Mouse (Mus musculus) hindbrain, embryonic 12.5 days (tissue): ENCODE results near the gene Ophn1. TPM values are rescaled to one million over a fixed set of nuclear protein-coding genes. Genes with fewer than 3 reads are reported as not detected.
A peak's percentile ranks its signal among the peaks of the same experiment; 100 is the strongest.

Experiments used
- ATAC-seq: fragments of 200-750 bp; cut with Nextera tagmentation; 2 replicates; pipeline ENCODE4 v1.8.0; 2017; ENCODE audit warnings: moderate TSS enrichment; ENCODE audit not compliant: low FRiP score
- H3K27ac ChIP-seq: fragments of 300-500 bp; sonication (generic); 2 replicates; pipeline ENCODE4 v1.5.1; 2016; ENCODE audit warnings: mild to moderate bottlenecking
- H3K27me3 ChIP-seq: fragments of 300-500 bp; sonication (generic); 2 replicates; pipeline ENCODE4 v1.6.1; 2016; ENCODE audit warnings: mild to moderate bottlenecking
- H3K36me3 ChIP-seq: fragments of 300-500 bp; sonication (generic); 2 replicates; pipeline ENCODE4 v1.6.1; 2016; ENCODE audit warnings: mild to moderate bottlenecking
- H3K4me1 ChIP-seq: fragments of 300-500 bp; sonication (generic); 2 replicates; pipeline ENCODE4 v1.6.1; 2016
- H3K4me2 ChIP-seq: fragments of 300-500 bp; sonication (generic); replicated peaks from 2 replicates; pipeline ENCODE4 v1.6.1; 2016; ENCODE audit warnings: mild to moderate bottlenecking
- H3K4me3 ChIP-seq: fragments of 300-500 bp; sonication (generic); 2 replicates; pipeline ENCODE4 v1.5.1; 2016; ENCODE audit warnings: mild to moderate bottlenecking
- H3K9ac ChIP-seq: fragments of 300-500 bp; sonication (generic); 2 replicates; pipeline ENCODE4 v1.6.1; 2016; ENCODE audit warnings: mild to moderate bottlenecking, moderate library complexity
- H3K9me3 ChIP-seq: fragments of 300-500 bp; sonication (generic); replicated peaks from 2 replicates; pipeline ENCODE4 v1.6.1; 2016; ENCODE audit warnings: mild to moderate bottlenecking
- WGBS: fragments of 180-500 bp; shearing (Covaris S2); methylation state at CpG from one replicate; pipeline ENCODE4 v1.1.7; 2016; 5-methylcytosine and 5-hydroxymethylcytosine counted together
- polyA plus RNA-seq: library from polyadenylated mRNA; unstranded; fragments of >200 nt; fragmentation: Nextera tagmentation; extraction: Ambion mirVana; gene quantifications from 2 replicates; pipeline ENCODE4 v1.2.1, GENCODE M21; 2016

Gene Ophn1
- 31.1 and 38.1 TPM in 2 replicates for polyA plus RNA-seq

- H3K27me3 ChIP-seq: peaks cover 20% of the 10 kb centered on the region
- peak; percentile 94 for ATAC-seq
- H3K4me1 ChIP-seq: no peaks in the 10 kb centered on the region; the same call in 1 of the 2 replicates
- H3K36me3 ChIP-seq: no peaks in the 10 kb centered on the region
- H3K27ac ChIP-seq: peak within 1 kb of the TSS; percentile 85
- no peaks in the 10 kb centered on the region for H3K9me3 ChIP-seq
- peak within 1 kb of the TSS; percentile 51 for H3K4me3 ChIP-seq
- H3K4me2 ChIP-seq: peak within 1 kb of the TSS; percentile 50
- H3K9ac ChIP-seq: peak within 1 kb of the TSS; percentile 69
- 16% methylated on average over 48 of the region's 48 CpGs for WGBS
These were observed at the start of gene Ophn1 for GRCm38 (mm10) chrX:98890406-98891116. TSS of gene Ophn1 (minus strand) at chrX:98891025.

- Histone ChIP-seq H3K27me3 (no peaks in the 10 kb centered on the region), H3K4me2 (peak overlapping the region; percentile 57), H3K36me3 (no peaks in the 10 kb centered on the region), H3K4me3 (peak overlapping the region; percentile 55), H3K9me3 (no peaks in the 10 kb centered on the region), H3K27ac (peak overlapping the region; percentile 92), H3K9ac (peak overlapping the region; percentile 66), H3K4me1 (peaks cover 5% of the 10 kb centered on the region; the same call in 1 of the 2 replicates)
- peak; percentile 91 for ATAC-seq
- 19% methylated on average over 57 of the region's 57 CpGs for WGBS
These were observed 46.9 kb upstream of the Ophn1 start for GRCm38 (mm10) chrX:98937555-98938294.

- Histone ChIP-seq H3K36me3 (no peaks in the 10 kb centered on the region), H3K4me1 (peaks cover 5% of the 10 kb centered on the region; the same call in 1 of the 2 replicates), H3K4me3 (peak overlapping the region; percentile 55), H3K9ac (peak overlapping the region; percentile 66), H3K9me3 (no peaks in the 10 kb centered on the region), H3K4me2 (peak overlapping the region; percentile 51), H3K27ac (peak overlapping the region; percentile 92), H3K27me3 (no peaks in the 10 kb centered on the region)
- peak; percentile 93 for ATAC-seq
- 26% methylated on average over 66 of the region's 66 CpGs for WGBS
These were observed 46.1 kb upstream of the Ophn1 start for GRCm38 (mm10) chrX:98936707-98937554.

- H3K9me3 ChIP-seq: no peaks in the 10 kb centered on the region
- no peak for ATAC-seq
- H3K4me3 ChIP-seq: peak within 1 kb of the TSS; percentile 55
- peak within 1 kb of the TSS; percentile 51 for H3K4me2 ChIP-seq
- peak within 1 kb of the TSS; percentile 66 for H3K9ac ChIP-seq
- H3K27me3 ChIP-seq: no peaks in the 10 kb centered on the region
- WGBS: 64% methylated on average over 3 of the region's 3 CpGs
- no peaks in the 10 kb centered on the region for H3K36me3 ChIP-seq
- peak within 1 kb of the TSS; percentile 92 for H3K27ac ChIP-seq
- peaks cover 5% of the 10 kb centered on the region; the same call in 1 of the 2 replicates for H3K4me1 ChIP-seq
These were observed 45.3 kb upstream of the Ophn1 start, which contains the start of gene Yipf6 for GRCm38 (mm10) chrX:98936101-98936500. TSS of gene Yipf6 (plus strand) at chrX:98936316.

- Histone ChIP-seq H3K27ac (no peak overlapping the region), H3K9me3 (no peaks in the 10 kb centered on the region), H3K4me3 (no peak overlapping the region), H3K4me1 (no peaks in the 10 kb centered on the region), H3K4me2 (no peak overlapping the region), H3K27me3 (no peaks in the 10 kb centered on the region), H3K36me3 (no peaks in the 10 kb centered on the region), H3K9ac (no peak overlapping the region)
- WGBS: 23% methylated on average over 6 of the region's 6 CpGs
- no peak for ATAC-seq
These were observed 28.6 kb upstream of the Ophn1 start for GRCm38 (mm10) chrX:98919423-98919822.

GRCm38 (mm10) chrX:98908910-98909309 lies 18.1 kb upstream of the Ophn1 start:
- no peak for ATAC-seq
- Histone ChIP-seq H3K4me3 (no peak overlapping the region), H3K27me3 (no peaks in the 10 kb centered on the region), H3K27ac (no peak overlapping the region), H3K36me3 (no peaks in the 10 kb centered on the region), H3K9me3 (no peaks in the 10 kb centered on the region), H3K9ac (no peak overlapping the region), H3K4me2 (no peak overlapping the region), H3K4me1 (no peaks in the 10 kb centered on the region)
- 44% methylated on average over 1 of the region's 1 CpGs for WGBS

- Histone ChIP-seq H3K4me2 (no peak overlapping the region), H3K27ac (no peak overlapping the region), H3K9ac (no peak overlapping the region), H3K36me3 (no peaks in the 10 kb centered on the region), H3K27me3 (no peaks in the 10 kb centered on the region), H3K4me3 (no peak overlapping the region), H3K4me1 (no peaks in the 10 kb centered on the region), H3K9me3 (no peaks in the 10 kb centered on the region)
- no peak for ATAC-seq
- 91% methylated on average over 6 of the region's 6 CpGs for WGBS
These were observed 13.4 kb upstream of the Ophn1 start for GRCm38 (mm10) chrX:98904226-98904625.

- no peak overlapping the region for H3K4me3 ChIP-seq
- no peaks in the 10 kb centered on the region for H3K9me3 ChIP-seq
- no peaks in the 10 kb centered on the region for H3K36me3 ChIP-seq
- H3K27me3 ChIP-seq: no peaks in the 10 kb centered on the region
- H3K4me2 ChIP-seq: no peak overlapping the region
- WGBS: 84% methylated on average over 3 of the region's 3 CpGs
- no peak for ATAC-seq
- no peak overlapping the region for H3K9ac ChIP-seq
- H3K4me1 ChIP-seq: no peaks in the 10 kb centered on the region
- H3K27ac ChIP-seq: no peak overlapping the region
These were observed 7.5 kb upstream of the Ophn1 start for GRCm38 (mm10) chrX:98898307-98898706.

- Histone ChIP-seq H3K9ac (peak overlapping the region; percentile 69), H3K4me1 (no peaks in the 10 kb centered on the region; the same call in 1 of the 2 replicates), H3K27me3 (peaks cover 20% of the 10 kb centered on the region), H3K4me3 (peak overlapping the region; percentile 51), H3K9me3 (no peaks in the 10 kb centered on the region), H3K27ac (peak overlapping the region; percentile 85), H3K4me2 (peak overlapping the region; percentile 50), H3K36me3 (no peaks in the 10 kb centered on the region)
- ATAC-seq: peak; percentile 64; the same call in 1 of the 2 replicates
- 20% methylated on average over 14 of the region's 14 CpGs for WGBS
These were observed 786 bp downstream of the Ophn1 start for GRCm38 (mm10) chrX:98890072-98890405.

GRCm38 (mm10) chrX:98881983-98882382 lies 8.8 kb downstream of the Ophn1 start:
- WGBS: 86% methylated on average over 2 of the region's 2 CpGs
- Histone ChIP-seq H3K9ac (no peak overlapping the region), H3K27ac (no peak overlapping the region), H3K4me1 (no peaks in the 10 kb centered on the region), H3K4me3 (no peak overlapping the region), H3K27me3 (peaks cover 4% of the 10 kb centered on the region; the same call in 1 of the 2 replicates), H3K36me3 (no peaks in the 10 kb centered on the region), H3K9me3 (no peaks in the 10 kb centered on the region), H3K4me2 (no peak overlapping the region)
- no peak for ATAC-seq

GRCm38 (mm10) chrX:98881085-98881484 lies 9.7 kb downstream of the Ophn1 start:
- Histone ChIP-seq H3K27ac (no peak overlapping the region), H3K4me1 (no peaks in the 10 kb centered on the region)
- 89% methylated on average over 2 of the region's 2 CpGs for WGBS

GRCm38 (mm10) chrX:98880314-98880713 lies 10.5 kb downstream of the Ophn1 start:
- WGBS: 94% methylated on average over 6 of the region's 6 CpGs
- Histone ChIP-seq H3K9ac (no peak overlapping the region), H3K36me3 (no peaks in the 10 kb centered on the region), H3K27me3 (peaks cover 4% of the 10 kb centered on the region), H3K27ac (no peak overlapping the region), H3K4me3 (no peak overlapping the region), H3K9me3 (no peaks in the 10 kb centered on the region), H3K4me2 (no peak overlapping the region), H3K4me1 (no peaks in the 10 kb centered on the region)
- no peak for ATAC-seq

More at GRCm38 (mm10) chrX:98881085-98881484, 9.7 kb downstream of the Ophn1 start:
- no peak overlapping the region for H3K4me2 ChIP-seq
- no peak overlapping the region for H3K4me3 ChIP-seq
- peaks cover 4% of the 10 kb centered on the region; the same call in 1 of the 2 replicates for H3K27me3 ChIP-seq
- no peak for ATAC-seq
- no peak overlapping the region for H3K9ac ChIP-seq
- H3K9me3 ChIP-seq: no peaks in the 10 kb centered on the region
- H3K36me3 ChIP-seq: no peaks in the 10 kb centered on the region
